ENCODE assay signal across 8 mouse cellular contexts in genomic region chr16:46009717-46010116, GRCm38 (mm10). TPM values are rescaled to one million over a fixed set of nuclear protein-coding genes. Genes with fewer than 3 reads are reported as not detected.
DNase-seq lines count a peak whose midpoint lies in the region; ATAC-seq and TF ChIP-seq lines count a peak whose summit lies in the region.

No protein-coding gene starts in this region.

- ATAC-seq in lung, embryonic 14.5 days (ENCODE audit: insufficient read depth) = no peak; the same call in 1 of the 2 replicates
- ATAC-seq in forebrain, embryonic 14.5 days = peak; percentile 19
- 0 out of 2 replicates have a peak, but pooled peaks have one; percentile 2 for ATAC-seq in liver, embryonic 16.5 days (ENCODE audit: low read depth)
- no peak for ATAC-seq in inflammation-experienced regulatory T-cells, adult 6 months

- peak overlapping the region; percentile 58 for H3K4me3 ChIP-seq in lung, embryonic 14.5 days (ENCODE audit: low read depth, low read length)
- peak overlapping the region; percentile 65 for H3K4me3 ChIP-seq in forebrain, embryonic 14.5 days (ENCODE audit: low read depth, low read length)
- H3K4me3 ChIP-seq in liver, embryonic 16.5 days (ENCODE audit: low read depth, low read length) = peak overlapping the region; percentile 68

- under 1% methylated on average over 13 of the region's 13 CpGs for WGBS in lung, embryonic 14.5 days
- under 1% methylated on average over 13 of the region's 13 CpGs for WGBS in forebrain, embryonic 14.5 days
- WGBS in liver, embryonic 16.5 days (ENCODE audit: insufficient replicate concordance) = 3% methylated on average over 13 of the region's 13 CpGs

- H3K9me3 ChIP-seq in lung, embryonic 14.5 days (ENCODE audit: low read depth, low read length) = no peaks in the 10 kb centered on the region
- no peaks in the 10 kb centered on the region for H3K9me3 ChIP-seq in forebrain, embryonic 14.5 days (replicated peaks; ENCODE audit: control insufficient read depth, low read length)
- H3K9me3 ChIP-seq in liver, embryonic 16.5 days (replicated peaks; ENCODE audit: control insufficient read depth, low read length) = no peaks in the 10 kb centered on the region

- H3K27me3 ChIP-seq in lung, embryonic 14.5 days (ENCODE audit: insufficient read depth, low read length) = no peaks in the 10 kb centered on the region
- no peaks in the 10 kb centered on the region for H3K27me3 ChIP-seq in forebrain, embryonic 14.5 days (replicated peaks; ENCODE audit: control insufficient read depth, insufficient read depth, low read length)
- H3K27me3 ChIP-seq in liver, embryonic 16.5 days (ENCODE audit: control insufficient read depth, insufficient read depth, low read depth, low read length) = no peaks in the 10 kb centered on the region

- H3K4me2 ChIP-seq in lung, embryonic 14.5 days = peak overlapping the region; percentile 96
- H3K4me2 ChIP-seq in forebrain, embryonic 14.5 days (ENCODE audit: low read length) = peak overlapping the region; percentile 88
- H3K4me2 ChIP-seq in liver, embryonic 16.5 days (ENCODE audit: low read depth, low read length) = peak overlapping the region; percentile 68

- peak overlapping the region; percentile 65 for H3K9ac ChIP-seq in lung, embryonic 14.5 days
- H3K9ac ChIP-seq in forebrain, embryonic 14.5 days (ENCODE audit: low read length) = peak overlapping the region; percentile 73
- peak overlapping the region; percentile 59 for H3K9ac ChIP-seq in liver, embryonic 16.5 days (ENCODE audit: low read depth, low read length)

- TF ChIP-seq CTCF in lung, embryonic 14.5 days (IDR thresholded peaks at IDR 0.05; ENCODE audit: low read depth) = no peak

- H3K4me1 ChIP-seq in lung, embryonic 14.5 days (ENCODE audit: insufficient read depth) = 0 out of 2 replicates have a peak, but pooled peaks cover 3% of the 10 kb centered on the region
- H3K4me1 ChIP-seq in forebrain, embryonic 14.5 days (ENCODE audit: control insufficient read depth, insufficient read depth, low read length) = peaks cover 15% of the 10 kb centered on the region
- no peaks in the 10 kb centered on the region; the same call in 1 of the 2 replicates for H3K4me1 ChIP-seq in liver, embryonic 16.5 days (ENCODE audit: control insufficient read depth, low read depth, low read length)

- H3K27ac ChIP-seq in lung, embryonic 14.5 days (ENCODE audit: low read depth) = no peak overlapping the region
- H3K27ac ChIP-seq in forebrain, embryonic 14.5 days (ENCODE audit: low read depth, low read length) = peak overlapping the region; percentile 58; the same call in 1 of the 2 replicates
- no peak overlapping the region for H3K27ac ChIP-seq in liver, embryonic 16.5 days (ENCODE audit: low read length)

- peak; percentile 26 for DNase-seq in lung, embryonic 14.5 days
- DNase-seq in lung, postnatal 36 days = no peak
- peak; percentile 67 to 69 for DNase-seq in cerebellum, adult 18-20 months
- DNase-seq in forebrain, embryonic 14.5 days (ENCODE audit: low spot score) = peak; percentile 36
- no peak for DNase-seq in gastrocnemius, adult 8-10 months (ENCODE audit: low spot score in 2 of 2)
- no peak for DNase-seq in left cerebral cortex, postnatal 10 days (ENCODE audit: extremely low spot score in 1 of 2, low spot score in 2 of 2)

- intact Hi-C loops in left cerebral cortex, postnatal 10 days (cut with DNase I) = no loop called here

- H3K36me3 ChIP-seq in lung, embryonic 14.5 days (ENCODE audit: insufficient read depth) = no peaks in the 10 kb centered on the region
- H3K36me3 ChIP-seq in forebrain, embryonic 14.5 days (ENCODE audit: control insufficient read depth, insufficient read depth, low read length) = no peaks in the 10 kb centered on the region
- H3K36me3 ChIP-seq in liver, embryonic 16.5 days (ENCODE audit: control insufficient read depth, insufficient read depth) = no peaks in the 10 kb centered on the region

RNA-seq across cellular contexts. Expression of gene Plcxd2, which starts 0.3 kb away (rescaled TPM):
- 0.78 TPM in 2 replicates for polyA plus RNA-seq in lung, embryonic 14.5 days (2014; fragmentation: Nextera tagmentation; extraction: Ambion mirVana)
- polyA plus RNA-seq in forebrain, embryonic 14.5 days (2014; fragmentation: Nextera tagmentation; extraction: Ambion mirVana) = 10.3 and 10.6 TPM in 2 replicates
- polyA plus RNA-seq in liver, embryonic 16.5 days (2015; fragmentation: Nextera tagmentation; extraction: Ambion mirVana) = 3.2 and 3.3 TPM in 2 replicates
- under 1 TPM; 0.10 to 0.18 (median 0.15) TPM for total RNA-seq in gastrocnemius, adult 8-10 months (2022)
- 100 to 1,000 TPM; 105 to 117 TPM for total RNA-seq in left cerebral cortex, postnatal 10 days (2021)
- 1 to 10 TPM; 2.6 to 6.1 (median 5.4) TPM for polyA plus RNA-seq in inflammation-experienced regulatory T-cells, adult 6 months (2017; shearing (Covaris generic))

RNA-seq across cellular contexts. Expression of gene Phldb2, which starts 56.3 kb away (rescaled TPM):
- polyA plus RNA-seq in lung, embryonic 14.5 days (2014; fragmentation: Nextera tagmentation; extraction: Ambion mirVana) = 47.3 and 48.0 TPM in 2 replicates
- 6.5 and 7.6 TPM in 2 replicates for polyA plus RNA-seq in forebrain, embryonic 14.5 days (2014; fragmentation: Nextera tagmentation; extraction: Ambion mirVana)
- 15.3 and 16.6 TPM in 2 replicates for polyA plus RNA-seq in liver, embryonic 16.5 days (2015; fragmentation: Nextera tagmentation; extraction: Ambion mirVana)
- total RNA-seq in gastrocnemius, adult 8-10 months (2022) = 1 to 10 TPM; 4.5 to 8.7 (median 5.8) TPM
- total RNA-seq in left cerebral cortex, postnatal 10 days (2021) = 1 to 10 TPM; 6.6 to 9.9 TPM
- polyA plus RNA-seq in inflammation-experienced regulatory T-cells, adult 6 months (2017; shearing (Covaris generic)) = under 1 TPM in 1 of 3 experiments, not detected in 2; 0.15 TPM

Comparison
In these comparisons a context has a peak if more than half of its experiments do, and no peak if none do; other contexts are left out.
1. DNase-seq: peak in lung, embryonic 14.5 days (single experiment), cerebellum, adult 18-20 months (2 of 2) and forebrain, embryonic 14.5 days (single experiment); none in lung, postnatal 36 days (single experiment), gastrocnemius, adult 8-10 months (0 of 2) and left cerebral cortex, postnatal 10 days (0 of 2).
2. ATAC-seq: peak in forebrain, embryonic 14.5 days (single experiment) and liver, embryonic 16.5 days (single experiment); none in lung, embryonic 14.5 days (single experiment) and inflammation-experienced regulatory T-cells, adult 6 months (single experiment).
3. Peak in every context shown above with its lines, with median percentiles within 50 percentile points of each other: H3K4me2 ChIP-seq, H3K4me3 ChIP-seq and H3K9ac ChIP-seq.